Mouse (Mus musculus): ENCODE results near the gene Map3k3. TPM values are rescaled to one million over a fixed set of nuclear protein-coding genes. Genes with fewer than 3 reads are reported as not detected.
A peak's percentile ranks its signal among the peaks of the same experiment; 100 is the strongest.

Gene Map3k3
- polyA plus RNA-seq, 1 experiment = 70.9 TPM

GRCm38 (mm10) chr11:106179711-106180448 is 95.5 kb downstream of the Map3k3 start:
- Histone ChIP-seq H3K4me3 (ENCODE audit: insufficient read depth, low read length) (no peak overlapping the region), H3K27ac (ENCODE audit: insufficient read depth, low read depth, low read length) (no peak overlapping the region)

GRCm38 (mm10) chr11:106180449-106180801 is 96.0 kb downstream of the Map3k3 start:
- Histone ChIP-seq H3K4me3 (ENCODE audit: insufficient read depth, low read length) (no peak overlapping the region), H3K4me1 (ENCODE audit: control insufficient read depth, insufficient read depth, low read length) (peaks cover 16% of the 10 kb centered on the region), H3K27ac (ENCODE audit: insufficient read depth, low read depth, low read length) (no peak overlapping the region)
- TF ChIP-seq POLR2A (IDR thresholded peaks at IDR 0.05; ENCODE audit: borderline replicate concordance, low read depth, low read length) (no peak), CTCF (IDR thresholded peaks at IDR 0.05; ENCODE audit: low read depth, low read length) (no peak)

More at GRCm38 (mm10) chr11:106179711-106180448, 95.5 kb downstream of the Map3k3 start:
- H3K4me1 ChIP-seq (ENCODE audit: control insufficient read depth, insufficient read depth, low read length) = peaks cover 16% of the 10 kb centered on the region
- TF ChIP-seq CTCF (IDR thresholded peaks at IDR 0.05; ENCODE audit: low read depth, low read length) = no peak
- TF ChIP-seq POLR2A (IDR thresholded peaks at IDR 0.05; ENCODE audit: borderline replicate concordance, low read depth, low read length) = no peak

GRCm38 (mm10) chr11:106187326-106187725 is 102.9 kb downstream of the Map3k3 start:
- no peak overlapping the region for H3K27ac ChIP-seq (ENCODE audit: insufficient read depth, low read depth, low read length)
- TF ChIP-seq CTCF (IDR thresholded peaks at IDR 0.05; ENCODE audit: low read depth, low read length) (no peak), POLR2A (IDR thresholded peaks at IDR 0.05; ENCODE audit: borderline replicate concordance, low read depth, low read length) (no peak)
- H3K4me3 ChIP-seq (ENCODE audit: insufficient read depth, low read length) = no peak overlapping the region
- H3K4me1 ChIP-seq (ENCODE audit: control insufficient read depth, insufficient read depth, low read length) = peaks cover 8% of the 10 kb centered on the region; the same call in 1 of the 2 replicates

- Histone ChIP-seq H3K4me1 (ENCODE audit: control insufficient read depth, insufficient read depth, low read length) (peaks cover 13% of the 10 kb centered on the region; the same call in 1 of the 2 replicates), H3K27ac (ENCODE audit: insufficient read depth, low read depth, low read length) (no peak overlapping the region), H3K4me3 (ENCODE audit: insufficient read depth, low read length) (no peak overlapping the region)
- TF ChIP-seq CTCF (IDR thresholded peaks at IDR 0.05; ENCODE audit: low read depth, low read length) = no peak
- no peak for TF ChIP-seq POLR2A (IDR thresholded peaks at IDR 0.05; ENCODE audit: borderline replicate concordance, low read depth, low read length)
Measured at GRCm38 (mm10) chr11:106191716-106192115, 107.3 kb downstream of the Map3k3 start.

GRCm38 (mm10) chr11:106192241-106192640 is 107.8 kb downstream of the Map3k3 start:
- Histone ChIP-seq H3K4me3 (ENCODE audit: insufficient read depth, low read length) (peak overlapping the region; percentile 65), H3K27ac (ENCODE audit: insufficient read depth, low read depth, low read length) (no peak overlapping the region), H3K4me1 (ENCODE audit: control insufficient read depth, insufficient read depth, low read length) (peaks cover 13% of the 10 kb centered on the region; the same call in 1 of the 2 replicates)
- TF ChIP-seq CTCF (IDR thresholded peaks at IDR 0.05; ENCODE audit: low read depth, low read length) = no peak
- TF ChIP-seq POLR2A (IDR thresholded peaks at IDR 0.05; ENCODE audit: borderline replicate concordance, low read depth, low read length) = no peak

- peak overlapping the region; percentile 50 for H3K27ac ChIP-seq (ENCODE audit: insufficient read depth, low read depth, low read length)
- H3K4me1 ChIP-seq (ENCODE audit: control insufficient read depth, insufficient read depth, low read length) = peaks cover 13% of the 10 kb centered on the region; the same call in 1 of the 2 replicates
- peak overlapping the region; percentile 65 for H3K4me3 ChIP-seq (ENCODE audit: insufficient read depth, low read length)
- TF ChIP-seq CTCF (IDR thresholded peaks at IDR 0.05; ENCODE audit: low read depth, low read length) (0 out of 2 replicates have a peak, but pooled peaks have one; percentile 16), POLR2A (IDR thresholded peaks at IDR 0.05; ENCODE audit: borderline replicate concordance, low read depth, low read length) (no peak; the same call in 1 of the 2 replicates)
Measured at GRCm38 (mm10) chr11:106192657-106193370, 108.4 kb downstream of the Map3k3 start.

- Histone ChIP-seq H3K4me3 (ENCODE audit: insufficient read depth, low read length) (peak overlapping the region; percentile 65), H3K4me1 (ENCODE audit: control insufficient read depth, insufficient read depth, low read length) (peaks cover 13% of the 10 kb centered on the region; the same call in 1 of the 2 replicates), H3K27ac (ENCODE audit: insufficient read depth, low read depth, low read length) (peak overlapping the region; percentile 78)
- no peak for TF ChIP-seq POLR2A (IDR thresholded peaks at IDR 0.05; ENCODE audit: borderline replicate concordance, low read depth, low read length)
- no peak for TF ChIP-seq CTCF (IDR thresholded peaks at IDR 0.05; ENCODE audit: low read depth, low read length)
Measured at GRCm38 (mm10) chr11:106193371-106194154, 109.2 kb downstream of the Map3k3 start.

- Histone ChIP-seq H3K27ac (ENCODE audit: insufficient read depth, low read depth, low read length) (peak overlapping the region; percentile 78), H3K4me1 (ENCODE audit: control insufficient read depth, insufficient read depth, low read length) (peaks cover 13% of the 10 kb centered on the region; the same call in 1 of the 2 replicates), H3K4me3 (ENCODE audit: insufficient read depth, low read length) (peak overlapping the region; percentile 63)
- TF ChIP-seq CTCF (IDR thresholded peaks at IDR 0.05; ENCODE audit: low read depth, low read length) (no peak), POLR2A (IDR thresholded peaks at IDR 0.05; ENCODE audit: borderline replicate concordance, low read depth, low read length) (no peak)
Measured at GRCm38 (mm10) chr11:106194155-106194541, 109.7 kb downstream of the Map3k3 start.

GRCm38 (mm10) chr11:106194891-106195290 is 110.5 kb downstream of the Map3k3 start:
- H3K4me1 ChIP-seq (ENCODE audit: control insufficient read depth, insufficient read depth, low read length) = peaks cover 13% of the 10 kb centered on the region; the same call in 1 of the 2 replicates

More at GRCm38 (mm10) chr11:106194891-106195290, 110.5 kb downstream of the Map3k3 start:
- Histone ChIP-seq H3K27ac (ENCODE audit: insufficient read depth, low read depth, low read length) (no peak overlapping the region), H3K4me3 (ENCODE audit: insufficient read depth, low read length) (no peak overlapping the region)
- TF ChIP-seq CTCF (IDR thresholded peaks at IDR 0.05; ENCODE audit: low read depth, low read length) = no peak
- no peak for TF ChIP-seq POLR2A (IDR thresholded peaks at IDR 0.05; ENCODE audit: borderline replicate concordance, low read depth, low read length)
